Mouse (Mus musculus) testis, adult 2 months (tissue): ENCODE measurements around the gene Nup210.

ENCODE experiments used
- CTCF ChIP-seq: fragments of 200-500 bp; IDR thresholded peaks from 2 replicates; pipeline ENCODE4 v1.5.1; 2012; ENCODE audit warnings: low read depth, mild to moderate bottlenecking, inconsistent platforms, low read length, moderate library complexity; ENCODE audit not compliant: control insufficient read depth, insufficient read depth, insufficient replicate concordance
- POLR2A ChIP-seq: fragments of 200-500 bp; IDR thresholded peaks from 2 replicates; pipeline ENCODE4 v1.6.1; 2012; ENCODE audit warnings: low read depth, mild to moderate bottlenecking, inconsistent platforms, low read length, moderate library complexity; ENCODE audit not compliant: control insufficient read depth

DNA sequence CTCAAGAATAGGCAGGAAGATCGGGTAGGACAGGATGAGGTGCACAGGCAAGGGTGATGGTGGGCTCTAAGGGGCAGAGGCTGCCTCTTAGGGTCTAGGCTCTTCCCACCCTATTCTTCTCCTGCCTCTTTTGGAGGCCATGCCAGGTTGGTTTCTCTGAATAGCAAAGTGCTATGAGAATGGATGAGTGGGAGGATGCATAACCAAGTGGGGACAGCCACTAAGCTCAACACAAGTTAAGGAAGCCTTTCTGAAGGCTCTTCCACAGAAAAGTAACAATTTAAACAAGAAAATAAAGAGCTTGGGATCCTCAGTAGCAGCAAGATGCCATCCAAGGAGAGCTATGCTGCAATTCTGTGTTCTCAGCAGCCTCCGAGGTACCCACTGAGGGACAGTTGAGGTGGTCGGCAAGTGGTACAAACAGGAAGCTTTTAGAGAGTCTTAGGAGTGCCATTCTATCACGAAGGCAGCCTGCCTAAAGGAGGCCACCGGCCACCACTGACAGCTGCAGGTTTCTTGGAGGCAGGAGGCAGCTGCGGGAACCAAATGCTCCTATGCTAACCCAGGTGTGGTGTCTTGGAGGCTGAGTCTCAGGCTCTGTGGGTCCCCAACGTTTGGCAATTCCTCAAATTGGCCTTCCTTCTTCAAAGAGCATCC lies 36.4 kb upstream of the Nup210 start:
- TF ChIP-seq POLR2A = no peak
- TF ChIP-seq CTCF = no peak
